Mouse (Mus musculus) kidney, adult 2 months (tissue): Measurements from ENCODE around the gene Gys2.

Source experiments
- CTCF ChIP-seq: fragments of 200-500 bp; conservative IDR thresholded peaks from 2 replicates; pipeline ENCODE4 v1.5.1; 2011; ENCODE audit warnings: low read depth, mild to moderate bottlenecking, control low read depth, low read length, moderate library complexity, mixed read lengths; ENCODE audit not compliant: insufficient read depth, insufficient read length
- POLR2A ChIP-seq: fragments of 200-500 bp; IDR thresholded peaks from one replicate; pipeline ENCODE4 v1.6.1; 2011; ENCODE audit warnings: low read depth, low read length, control low read depth

DNA sequence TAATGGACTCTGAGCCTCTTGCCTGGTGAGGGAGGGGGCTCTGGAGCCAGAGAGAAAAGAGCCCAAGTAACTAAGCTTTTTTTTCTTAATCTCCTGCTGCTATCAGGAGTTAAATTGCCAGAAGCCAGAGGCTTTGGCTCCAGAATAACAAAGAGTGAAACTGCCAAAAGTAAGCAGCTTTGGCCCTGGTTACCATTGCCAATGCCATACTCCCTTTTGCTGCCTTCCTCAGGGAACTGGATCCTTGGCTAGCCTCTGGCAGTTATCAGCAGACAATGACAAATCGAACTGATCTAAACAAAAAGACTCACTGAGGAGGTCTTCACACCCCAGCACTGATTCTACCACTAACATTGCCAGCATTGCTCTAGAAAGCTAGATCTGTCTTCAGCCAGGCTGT is 61.8 kb downstream of the Gys2 start:
- TF ChIP-seq CTCF = no peak
- no peak for TF ChIP-seq POLR2A
